Mouse (Mus musculus) right cerebral cortex, postnatal 25 days (tissue): ENCODE results near the gene Col11a2.

Experiments
- DNase-seq: peaks from one replicate; pipeline ENCODE4 v3.0.0; 2022

The Col11a2 gene

GRCm38 (mm10) chr17:34026917-34027655, 12.2 kb upstream of the Col11a2 start:
- no peak for DNase-seq

- DNase-seq: peak; percentile 90
These were observed 11.5 kb upstream of the Col11a2 start, which contains the start of gene H2-Ke6 for GRCm38 (mm10) chr17:34027656-34028223. Gene H2-Ke6, minus strand, starts transcription at chr17:34028060.

- DNase-seq: no peak
These were observed 10.6 kb upstream of the Col11a2 start for GRCm38 (mm10) chr17:34028501-34029149.

- no peak for DNase-seq
These were observed 9.9 kb upstream of the Col11a2 start for GRCm38 (mm10) chr17:34029150-34029889.

GRCm38 (mm10) chr17:34029890-34030595, 9.2 kb upstream of the Col11a2 start:
- DNase-seq: no peak

- DNase-seq: no peak
These were observed 8.3 kb upstream of the Col11a2 start for GRCm38 (mm10) chr17:34030861-34031326.

- DNase-seq: peak; percentile 98
These were observed 7.6 kb upstream of the Col11a2 start, which contains the start of the genes Slc39a7 and Rxrb for GRCm38 (mm10) chr17:34031465-34032173. Gene Slc39a7, minus strand, starts transcription at chr17:34031682. Gene Rxrb, plus strand, starts transcription at chr17:34031812.

GRCm38 (mm10) chr17:34032174-34032632, 7.0 kb upstream of the Col11a2 start:
- DNase-seq: no peak

GRCm38 (mm10) chr17:34032806-34033205, 6.4 kb upstream of the Col11a2 start:
- no peak for DNase-seq

- no peak for DNase-seq
These were observed 5.8 kb upstream of the Col11a2 start for GRCm38 (mm10) chr17:34033441-34033840.

GRCm38 (mm10) chr17:34034064-34034463, 5.2 kb upstream of the Col11a2 start:
- no peak for DNase-seq

- no peak for DNase-seq
These were observed 3.7 kb upstream of the Col11a2 start for GRCm38 (mm10) chr17:34035517-34035916.

GRCm38 (mm10) chr17:34036647-34037046, 2.6 kb upstream of the Col11a2 start:
- no peak for DNase-seq

GRCm38 (mm10) chr17:34037241-34037640, 2.0 kb upstream of the Col11a2 start:
- no peak for DNase-seq

- peak; percentile 59 for DNase-seq
These were observed 797 bp upstream of the Col11a2 start for GRCm38 (mm10) chr17:34038440-34038839.

- DNase-seq: no peak
These were observed 569 bp downstream of the Col11a2 start for GRCm38 (mm10) chr17:34039562-34040450.

GRCm38 (mm10) chr17:34045941-34046340, 6.7 kb downstream of the Col11a2 start:
- DNase-seq: no peak

GRCm38 (mm10) chr17:34047404-34048050, 8.3 kb downstream of the Col11a2 start:
- DNase-seq: no peak

- no peak for DNase-seq
These were observed 18.0 kb downstream of the Col11a2 start for GRCm38 (mm10) chr17:34057224-34057623.

- DNase-seq: no peak
These were observed 29.6 kb downstream of the Col11a2 start for GRCm38 (mm10) chr17:34068864-34069263.
